Mouse (Mus musculus) cerebellum, adult 9-10 months (tissue): ENCODE measurements around the gene Faim.
A peak's percentile ranks its signal among the peaks of the same experiment; 100 is the strongest.

Source experiments
- DNase-seq: peaks from one replicate; pipeline ENCODE4 v3.0.0; 2022

Gene Faim

GRCm38 (mm10) chr9:98985800-98986475 lies at the start of gene Faim:
Faim (plus strand) TSS chr9:98986373.
- DNase-seq = peak; percentile 99

- DNase-seq = no peak
These were observed 46.9 kb upstream of the Faim start for GRCm38 (mm10) chr9:98939290-98939689.

DNA sequence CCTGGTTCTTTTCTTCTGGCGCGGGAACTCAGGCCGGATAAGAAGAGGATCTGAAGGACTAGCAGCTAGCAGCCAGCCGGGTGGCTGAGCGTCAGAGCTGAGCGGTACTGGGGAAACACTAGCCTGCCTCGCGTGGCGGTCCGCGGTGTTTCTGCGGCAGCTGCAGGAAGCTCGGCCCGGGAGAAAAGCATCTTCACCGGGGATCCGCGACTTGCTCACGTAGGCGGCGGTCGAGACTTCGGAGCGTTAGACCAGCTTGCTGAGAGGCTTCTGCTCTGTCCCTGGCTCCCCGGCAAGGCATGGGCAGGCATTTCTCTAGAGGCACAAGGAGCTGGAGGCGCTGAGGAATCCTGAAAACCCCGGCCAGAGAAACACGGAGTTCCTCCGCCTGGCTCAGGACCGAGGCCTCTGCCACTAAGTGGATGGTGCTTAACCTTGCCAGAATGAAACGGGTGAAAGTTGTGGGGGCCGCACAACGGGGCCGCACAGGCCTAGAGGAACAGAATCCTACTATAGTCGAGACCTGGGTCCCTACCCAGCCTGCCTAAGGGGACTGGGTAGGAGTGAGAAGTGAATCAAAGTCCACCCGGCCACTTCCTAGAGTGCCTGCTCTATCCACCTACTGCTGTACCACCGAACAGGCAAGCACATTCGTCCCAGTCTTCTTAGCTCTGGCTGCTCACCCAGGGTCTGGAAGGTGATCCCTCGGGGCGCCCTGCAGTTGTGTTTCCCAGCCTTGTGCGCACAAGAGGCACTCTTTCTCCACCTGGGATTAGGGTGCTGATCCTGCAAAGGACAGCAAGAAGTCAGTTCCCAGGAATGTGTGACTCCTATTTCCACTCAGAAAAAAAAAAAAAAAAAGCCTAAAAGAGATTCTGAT lies 33.8 kb upstream of the Faim start:
- DNase-seq = no peak

- DNase-seq = no peak
These were observed 32.9 kb upstream of the Faim start for GRCm38 (mm10) chr9:98953291-98953690.

DNA sequence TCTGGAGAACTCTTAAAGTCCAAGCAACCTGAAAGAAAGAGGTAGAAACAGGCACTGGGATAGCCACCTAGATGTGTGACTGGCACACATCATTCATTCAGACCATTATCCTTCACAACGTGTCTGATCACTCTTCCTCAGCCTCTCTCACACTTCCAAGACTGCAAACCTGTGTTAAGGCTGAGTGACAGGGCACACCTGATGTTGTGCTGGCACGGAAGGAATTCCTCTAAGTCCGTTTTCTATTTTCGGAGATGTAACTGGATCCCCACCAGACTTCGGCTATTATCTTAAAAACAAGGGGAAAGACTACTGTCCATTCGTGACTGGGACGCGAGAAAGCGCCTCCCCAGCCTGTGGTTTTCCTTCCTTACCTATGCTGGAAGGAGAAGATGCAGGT lies 32.3 kb upstream of the Faim start:
- DNase-seq = no peak

DNA sequence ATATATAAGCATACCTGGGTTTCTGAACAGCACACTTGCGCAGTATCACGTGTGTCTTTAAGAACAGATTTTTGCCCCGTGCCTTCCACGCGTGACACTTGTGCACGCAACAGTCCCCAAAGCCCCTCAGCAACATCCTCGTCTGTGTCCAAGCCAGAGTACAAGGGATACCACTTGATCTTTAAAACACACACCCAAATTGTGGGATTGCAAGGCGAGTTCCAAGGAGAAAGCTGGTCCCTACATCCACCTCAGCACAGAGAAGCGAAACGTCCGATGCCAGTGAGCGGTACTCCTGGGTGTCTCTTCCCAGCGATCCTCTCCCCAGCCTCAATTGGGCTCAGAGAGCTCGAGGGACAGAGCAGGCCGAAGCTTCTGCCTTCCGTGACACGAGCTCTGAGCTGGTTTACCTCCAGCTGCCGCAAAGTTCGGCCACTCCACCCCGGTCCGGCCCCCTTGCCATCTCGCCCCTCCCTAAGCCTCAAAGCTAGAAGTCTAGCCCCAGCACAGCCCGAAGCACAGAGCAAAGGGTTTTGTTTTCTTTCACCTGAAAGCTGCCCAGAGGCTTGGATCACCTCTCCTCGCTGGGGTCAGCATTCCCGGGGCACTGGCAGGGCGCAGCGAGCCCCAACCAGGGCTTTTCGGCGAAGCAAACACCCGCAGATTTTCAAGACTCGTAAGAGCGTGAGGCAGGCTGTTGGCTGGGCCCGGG lies 31.6 kb upstream of the Faim start:
- no peak for DNase-seq

GRCm38 (mm10) chr9:98955103-98955715 lies 31.0 kb upstream of the Faim start, which contains the start of gene Foxl2:
Foxl2 (plus strand) TSS chr9:98955288.
- DNase-seq = no peak

DNA sequence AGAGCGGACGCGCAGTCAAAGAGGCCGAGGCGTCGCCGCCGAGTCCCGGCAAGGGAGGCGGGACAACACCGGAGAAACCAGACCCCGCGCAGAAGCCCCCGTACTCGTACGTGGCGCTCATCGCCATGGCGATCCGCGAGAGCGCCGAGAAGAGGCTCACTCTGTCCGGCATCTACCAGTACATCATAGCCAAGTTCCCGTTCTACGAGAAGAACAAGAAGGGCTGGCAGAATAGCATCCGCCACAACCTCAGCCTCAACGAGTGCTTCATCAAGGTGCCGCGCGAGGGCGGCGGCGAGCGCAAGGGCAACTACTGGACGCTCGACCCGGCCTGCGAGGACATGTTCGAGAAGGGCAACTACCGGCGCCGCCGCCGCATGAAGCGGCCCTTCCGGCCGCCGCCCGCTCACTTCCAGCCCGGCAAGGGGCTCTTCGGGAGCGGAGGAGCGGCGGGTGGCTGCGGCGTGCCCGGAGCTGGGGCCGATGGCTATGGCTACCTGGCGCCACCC lies 30.4 kb upstream of the Faim start:
- no peak for DNase-seq

GRCm38 (mm10) chr9:98956591-98957381 lies 29.4 kb upstream of the Faim start:
- no peak for DNase-seq

- no peak for DNase-seq
These were observed 28.3 kb upstream of the Faim start for GRCm38 (mm10) chr9:98957751-98958351.

GRCm38 (mm10) chr9:98958628-98959027 lies 27.5 kb upstream of the Faim start:
- no peak for DNase-seq

- DNase-seq = no peak
These were observed 26.3 kb upstream of the Faim start for GRCm38 (mm10) chr9:98959851-98960250.

DNA sequence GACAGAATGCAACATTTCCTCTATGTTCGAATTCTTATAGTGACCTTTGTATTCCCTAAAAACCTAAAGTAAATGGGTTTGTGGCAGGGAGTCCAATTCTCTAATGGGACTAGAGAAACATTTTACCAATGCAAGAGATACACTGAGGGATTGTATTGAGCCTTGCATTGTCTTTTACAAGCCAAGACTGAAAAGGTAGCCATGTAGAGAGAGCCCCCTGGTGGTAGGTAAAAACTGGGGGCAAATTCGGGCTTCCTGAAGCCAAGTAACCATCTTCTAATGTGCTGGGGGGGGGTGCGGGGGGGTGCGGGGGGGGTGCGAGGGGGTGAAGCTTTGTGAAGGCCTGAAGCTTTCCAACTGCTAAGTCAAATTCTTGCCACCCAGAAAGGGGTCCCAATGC lies 25.8 kb upstream of the Faim start:
- DNase-seq = no peak

DNA sequence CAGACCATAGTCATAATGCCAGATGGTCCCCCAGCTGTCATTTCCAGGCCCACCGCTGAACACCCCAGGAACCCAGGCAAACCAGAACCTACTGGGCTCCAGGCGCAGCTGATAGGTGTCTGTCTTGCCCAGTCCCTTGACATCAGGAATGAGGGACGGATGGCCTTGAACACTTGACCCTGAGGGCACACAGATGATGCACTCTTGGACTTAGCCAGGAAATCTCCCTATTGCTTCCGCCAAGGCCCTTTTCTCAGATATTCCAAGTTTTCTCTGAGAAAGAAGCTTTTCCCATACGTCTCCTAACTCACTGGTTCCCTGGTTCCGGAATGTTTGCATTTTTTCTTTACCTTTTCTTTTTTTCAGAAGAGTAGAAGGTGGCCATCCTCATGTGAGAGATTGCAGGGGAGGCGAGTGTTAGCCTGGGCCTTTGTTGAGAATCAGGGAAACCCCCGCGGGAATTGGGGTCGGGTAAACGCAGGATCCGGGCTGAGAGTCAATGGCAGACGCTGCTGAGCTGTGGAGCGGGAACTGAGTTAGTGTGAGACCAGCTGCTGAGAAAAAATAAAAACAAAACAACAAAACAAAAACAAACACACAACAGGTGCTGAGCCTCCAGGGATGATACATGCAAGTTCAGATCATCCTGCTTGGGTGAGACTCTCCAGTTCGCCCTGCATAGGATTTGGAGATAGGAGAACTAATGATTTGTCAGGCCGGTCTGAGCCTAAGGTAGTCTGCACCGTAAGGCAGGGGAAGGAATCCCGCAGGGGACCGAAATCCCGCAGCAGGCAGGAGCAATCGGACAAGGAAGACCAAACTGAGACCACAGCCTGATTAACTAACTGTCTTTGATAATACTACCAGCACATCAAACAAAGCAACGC lies 24.3 kb upstream of the Faim start:
- no peak for DNase-seq

DNA sequence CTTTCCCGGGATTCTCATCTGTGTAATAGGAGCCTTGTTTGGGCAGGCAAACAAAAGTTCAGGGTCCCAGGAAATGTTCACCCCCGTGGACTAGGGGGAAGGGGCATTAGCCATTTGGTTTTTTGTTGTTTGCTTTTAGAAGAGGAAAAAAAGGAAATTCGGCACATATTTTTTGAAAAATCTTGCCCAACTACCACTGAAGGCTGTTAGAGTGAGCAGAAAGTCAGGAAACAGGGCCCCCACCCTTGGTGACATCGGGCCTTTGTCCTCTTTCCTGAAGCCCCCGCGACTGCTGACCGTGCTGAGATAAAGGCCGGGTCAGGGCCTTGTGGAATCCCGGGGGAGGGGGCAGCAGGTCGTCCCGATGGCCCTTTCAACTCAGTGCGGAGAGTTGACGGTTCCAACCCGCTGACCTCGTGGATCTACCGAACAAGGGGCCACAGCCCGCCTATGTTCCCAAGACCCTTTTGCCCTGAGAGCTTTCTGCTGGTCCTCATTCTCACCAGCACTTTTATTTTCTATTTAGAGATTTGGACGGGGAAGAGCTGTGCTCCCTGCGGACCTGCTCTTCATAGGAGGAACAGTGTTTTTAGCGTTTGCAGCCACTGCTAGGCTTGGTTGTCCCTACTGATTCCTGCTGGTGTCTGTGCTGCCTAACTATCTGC lies 23.6 kb upstream of the Faim start:
- no peak for DNase-seq

- no peak for DNase-seq
These were observed 22.5 kb upstream of the Faim start for GRCm38 (mm10) chr9:98963661-98964060.

DNA sequence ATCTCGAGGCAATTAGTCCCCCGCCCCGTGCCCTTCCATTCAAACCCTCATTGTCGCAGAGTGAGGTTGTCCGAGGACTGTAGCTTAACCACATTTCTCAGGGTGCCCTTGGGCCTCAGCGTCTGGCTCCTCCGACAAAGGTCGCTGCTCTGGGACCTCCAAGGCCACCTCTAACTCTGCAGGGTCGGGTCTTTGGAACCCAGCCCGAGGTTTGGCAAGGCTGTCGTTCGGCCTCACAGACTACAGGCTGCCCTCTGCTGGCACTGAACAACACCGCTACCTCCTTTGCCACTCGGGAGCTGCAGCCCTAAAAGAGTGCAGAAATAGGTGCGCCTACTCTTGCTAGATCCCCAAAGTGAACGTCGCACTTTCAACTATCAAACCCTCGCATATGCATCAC lies 21.1 kb upstream of the Faim start:
- no peak for DNase-seq

- DNase-seq = no peak
These were observed 13.1 kb upstream of the Faim start for GRCm38 (mm10) chr9:98973101-98973521.

GRCm38 (mm10) chr9:98973561-98973960 lies 12.6 kb upstream of the Faim start:
- DNase-seq = no peak

DNA sequence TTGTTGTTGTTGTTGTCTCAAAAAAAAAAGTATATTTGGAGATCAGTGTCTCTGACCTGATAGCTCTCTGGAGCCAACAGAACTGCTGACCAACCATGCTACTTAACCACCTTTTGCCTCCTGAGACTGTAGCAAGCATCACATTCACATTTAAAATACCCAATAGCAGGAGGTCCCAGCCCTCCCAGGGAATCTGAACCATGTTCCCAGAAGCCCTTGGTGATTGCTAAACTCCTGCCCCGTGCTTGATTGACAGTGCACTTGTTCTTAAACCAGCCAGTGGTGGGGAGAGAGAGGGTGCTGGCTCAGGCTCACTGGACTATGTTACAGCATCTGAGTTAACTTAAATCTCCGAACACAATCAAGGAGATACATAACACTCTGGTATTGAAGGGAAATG lies 11.3 kb upstream of the Faim start:
- DNase-seq = no peak
